Mouse (Mus musculus): ENCODE measurements around the gene Primpol.

DNA sequence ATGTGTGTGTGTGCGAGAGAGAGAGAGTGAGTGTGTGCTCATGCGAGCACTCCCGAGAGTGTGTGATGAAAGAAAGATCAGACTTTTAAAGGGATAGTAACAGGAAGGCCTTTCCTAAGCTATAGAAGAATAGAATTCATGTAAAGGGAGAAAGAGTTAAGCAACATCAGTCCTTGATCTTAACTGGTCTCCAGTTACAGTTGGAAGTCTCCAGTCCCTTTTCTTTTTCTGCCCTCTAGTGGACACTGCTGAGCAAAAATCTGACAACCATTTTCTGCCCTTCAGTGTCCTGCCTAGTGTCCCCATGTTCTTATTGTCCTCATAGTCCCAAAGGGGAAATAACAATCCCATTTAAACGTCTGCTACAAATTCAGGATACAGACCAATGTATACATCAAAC lies 69.8 kb downstream of the Primpol start:
- TF ChIP-seq CTCF (IDR thresholded peaks at IDR 0.05; ENCODE audit: low read depth, low read length) (no peak), POLR2A (IDR thresholded peaks at IDR 0.05; ENCODE audit: borderline replicate concordance, low read depth, low read length) (no peak)

Measured in bone marrow macrophage, adult 2 months (primary cell).